Mouse (Mus musculus) stomach, postnatal 0 days (tissue): ENCODE measurements around the gene Xylb.

Experiments
- CTCF ChIP-seq: IDR thresholded peaks from 2 replicates; pipeline ENCODE4 v1.5.1; 2016; ENCODE audit warnings: antibody characterized with exemption, low read depth, mild to moderate bottlenecking, moderate library complexity
- EP300 ChIP-seq: optimal IDR thresholded peaks from 2 replicates; pipeline ENCODE3; 2016; ENCODE audit warnings: antibody characterized with exemption

GRCm38 (mm10) chr9:119382603-119383002, 25.4 kb downstream of the Xylb start:
- TF ChIP-seq CTCF (no peak), EP300 (no peak)
